Mouse (Mus musculus) induced T-regulatory cell, adult 2 months (primary cell): ENCODE data around the gene Snf8.

Source experiments
- DNase-seq: peaks from one replicate; pipeline ENCODE4 v3.0.0-alpha.2; 2012; ENCODE audit warnings: low read depth

Gene Snf8

GRCm38 (mm10) chr11:96034596-96035052, at the start of gene Snf8:
Gene Snf8, plus strand, starts transcription at chr11:96034885.
- peak; percentile 96 for DNase-seq

- no peak for DNase-seq
Observed at GRCm38 (mm10) chr11:95987854-95988447, 46.7 kb upstream of the Snf8 start.

DNA sequence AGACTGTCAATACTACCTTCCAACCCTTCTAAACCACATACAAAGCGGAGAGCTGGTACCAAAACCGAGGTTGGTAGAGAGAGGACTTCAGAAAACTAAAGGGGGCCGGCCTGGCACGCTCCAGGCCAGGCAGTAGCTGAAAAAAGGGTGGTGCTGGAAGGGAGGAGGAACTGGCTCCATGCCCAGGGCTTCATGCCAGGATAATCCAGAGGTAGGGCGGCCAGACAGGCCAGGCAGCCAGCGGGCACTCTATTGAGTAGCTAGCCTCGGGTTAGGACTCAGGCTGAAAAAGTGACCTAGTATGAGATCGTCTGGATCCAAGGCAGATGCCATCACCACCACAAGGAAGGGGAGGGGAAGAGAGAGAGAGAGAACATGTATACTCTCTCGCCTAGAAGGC, 46.2 kb upstream of the Snf8 start:
- no peak for DNase-seq

DNA sequence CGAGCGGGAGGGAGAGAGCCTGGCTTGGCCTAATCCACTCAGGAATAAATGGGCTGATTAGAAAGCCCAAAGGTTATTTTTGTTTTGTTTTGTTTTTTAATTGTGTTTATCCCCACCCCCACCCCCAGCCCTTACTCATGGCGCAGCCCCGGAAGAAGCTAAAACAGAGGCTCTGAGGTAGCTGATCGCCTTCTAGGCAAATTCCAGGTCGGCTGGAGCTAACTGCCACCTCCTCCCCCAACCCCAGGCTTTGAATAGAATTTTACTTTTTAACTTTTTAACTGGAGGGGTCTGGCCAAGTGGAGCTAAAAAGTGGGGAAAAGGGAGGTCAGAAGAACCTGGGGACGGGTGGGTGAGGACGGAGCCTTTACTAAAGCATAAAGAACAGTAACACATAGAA, 44.8 kb upstream of the Snf8 start:
- no peak for DNase-seq

DNA sequence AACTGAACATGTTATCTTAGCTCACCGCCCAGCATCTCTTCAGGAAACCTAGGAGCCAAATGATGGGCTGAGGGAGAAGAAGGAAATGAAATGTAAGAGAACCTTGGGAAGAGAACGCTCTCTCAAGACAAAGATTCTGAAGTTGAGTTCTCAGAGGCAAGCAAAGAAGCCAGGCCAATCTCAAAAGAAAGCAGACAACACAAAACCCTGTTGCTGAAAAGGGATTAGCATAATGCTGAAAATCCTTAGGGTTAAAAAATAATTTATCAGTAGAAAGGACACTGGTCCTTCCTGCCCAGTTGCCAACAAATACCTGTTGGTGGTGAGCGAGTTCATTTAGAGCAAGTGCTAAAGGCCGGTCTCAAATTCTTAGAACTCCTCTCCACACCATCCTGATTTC, 44.3 kb upstream of the Snf8 start:
- no peak for DNase-seq

- DNase-seq: no peak
Observed at GRCm38 (mm10) chr11:95990886-95991708, 43.6 kb upstream of the Snf8 start.

- DNase-seq: no peak
Observed at GRCm38 (mm10) chr11:95994151-95994550, 40.5 kb upstream of the Snf8 start.

DNA sequence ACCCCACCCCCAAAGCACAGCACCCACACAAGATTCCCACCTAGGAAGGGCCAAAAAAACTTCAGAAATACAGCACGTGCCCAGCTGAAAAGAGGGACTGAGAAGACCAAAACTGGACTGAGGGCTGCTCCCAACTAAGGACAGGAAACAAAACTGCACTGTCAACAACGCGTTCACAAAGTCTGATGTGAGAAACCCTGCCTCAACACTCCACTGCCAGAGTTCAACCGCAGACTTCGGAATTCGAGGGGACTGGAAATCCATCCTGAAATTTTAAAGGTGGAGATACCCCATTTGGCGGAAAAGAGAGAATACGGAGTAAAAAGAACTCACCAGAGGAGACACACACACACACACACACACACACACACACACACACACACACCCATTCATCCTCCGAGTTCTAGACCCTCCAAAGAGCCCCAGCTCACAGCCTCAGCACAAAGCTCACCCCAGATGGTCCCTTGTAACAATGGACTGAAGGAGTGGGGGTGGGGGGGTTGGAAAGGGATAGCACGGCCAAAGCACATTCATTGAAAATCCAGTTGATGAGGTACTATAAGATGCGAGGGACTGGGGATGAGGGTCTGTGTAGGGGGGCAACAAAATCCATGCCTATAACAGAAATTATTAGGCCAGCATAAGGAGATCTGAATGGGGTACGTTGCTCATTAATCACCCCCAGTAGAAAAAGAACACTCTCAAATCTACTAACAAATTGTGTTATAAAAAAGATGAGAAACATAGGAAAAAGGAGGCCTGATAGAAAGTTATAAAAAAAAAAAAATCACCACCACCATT, 31.4 kb upstream of the Snf8 start:
- peak; percentile 9 for DNase-seq

DNA sequence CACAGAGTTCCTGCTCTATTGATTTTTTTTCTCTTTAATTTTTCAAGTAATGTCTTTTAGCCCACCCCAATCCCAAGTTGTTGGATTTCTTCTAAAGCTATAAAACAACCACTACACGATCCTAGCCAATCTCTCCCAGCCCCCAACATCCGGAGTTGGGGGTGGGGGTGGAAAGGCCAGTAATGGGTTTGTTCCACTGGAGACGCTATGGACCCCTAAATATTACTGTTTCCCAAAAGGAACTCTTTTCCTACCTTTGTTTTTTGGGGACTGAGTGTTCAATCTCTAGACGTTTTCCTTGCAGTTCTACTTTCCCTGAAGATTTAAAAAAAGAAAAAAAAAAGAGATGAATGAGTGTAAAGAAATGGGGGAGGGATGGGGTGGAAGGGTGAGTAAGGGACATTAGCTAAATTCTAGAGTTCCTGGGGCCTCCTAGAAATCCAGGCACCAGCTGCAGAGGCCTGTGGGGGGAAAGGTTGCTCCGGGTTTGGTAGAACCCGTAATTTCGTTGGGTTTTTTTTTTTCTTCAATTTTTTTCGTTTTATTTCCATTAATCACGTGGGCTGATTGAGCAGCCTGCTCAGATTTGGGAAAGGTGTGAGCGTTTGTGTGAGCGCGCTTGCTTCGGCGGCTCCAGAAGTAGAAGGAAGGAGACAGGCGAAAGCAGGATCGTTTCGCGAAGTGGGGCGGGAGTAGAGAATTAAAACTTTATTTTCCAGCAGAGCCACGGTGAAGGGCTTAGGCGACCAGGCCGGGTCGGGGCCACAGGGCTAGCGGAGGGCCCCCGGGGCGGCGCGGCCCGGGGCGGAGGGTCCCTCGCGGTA, 30.5 kb upstream of the Snf8 start:
- peak; percentile 35 for DNase-seq

- peak; percentile 43 for DNase-seq
Observed at GRCm38 (mm10) chr11:96004793-96005402, 29.8 kb upstream of the Snf8 start.

GRCm38 (mm10) chr11:96005403-96006271, 29.0 kb upstream of the Snf8 start, which contains the start of gene Igf2bp1:
Gene Igf2bp1, minus strand, starts transcription at chr11:96005940.
- DNase-seq: peak; percentile 48

- DNase-seq: no peak
Observed at GRCm38 (mm10) chr11:96006367-96006851, 28.3 kb upstream of the Snf8 start.

- DNase-seq: peak; percentile 44
Observed at GRCm38 (mm10) chr11:96006852-96007515, 27.7 kb upstream of the Snf8 start.

GRCm38 (mm10) chr11:96007516-96008235, 27.0 kb upstream of the Snf8 start:
- peak; percentile 41 for DNase-seq

DNA sequence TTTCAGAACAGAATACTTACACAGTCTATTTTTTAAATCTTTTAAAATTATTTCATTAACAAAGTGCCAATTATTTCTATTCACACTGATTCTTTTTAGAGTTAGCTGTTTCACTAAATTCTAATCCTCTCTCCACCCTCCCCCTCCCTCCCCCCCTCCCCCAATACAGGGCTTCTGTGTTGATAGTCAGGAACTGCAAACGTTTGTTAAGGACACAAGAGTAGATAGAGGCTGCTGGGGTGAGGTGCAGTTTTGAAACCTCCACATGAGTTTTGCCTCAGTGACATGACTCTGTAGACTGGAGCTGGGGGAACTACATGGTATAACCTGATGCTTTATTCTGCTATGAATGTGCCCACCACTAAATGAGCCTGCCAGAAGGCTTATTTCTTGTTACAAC, 25.9 kb upstream of the Snf8 start:
- DNase-seq: peak; percentile 21

DNA sequence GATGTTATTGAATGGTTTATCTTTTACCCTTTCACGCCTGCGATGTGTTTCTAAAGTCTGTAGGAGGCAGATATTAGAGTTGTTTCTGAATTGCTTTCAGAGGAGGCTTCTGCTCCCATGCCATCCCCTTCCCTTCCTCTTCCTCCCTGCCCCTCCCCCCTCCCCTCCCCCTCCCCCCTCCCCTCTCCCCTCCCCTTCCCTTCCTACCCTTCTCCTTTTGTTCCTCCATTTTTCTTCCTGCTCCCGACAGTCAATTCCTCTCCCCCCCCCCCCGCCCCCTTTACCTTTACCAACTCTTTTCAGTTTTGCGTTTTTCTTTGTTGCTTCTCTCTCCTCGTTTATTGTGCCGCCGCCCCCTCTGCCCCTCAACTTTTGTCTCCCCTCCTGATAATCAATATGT, 22.7 kb upstream of the Snf8 start:
- DNase-seq: no peak

GRCm38 (mm10) chr11:96015421-96015820, 19.3 kb upstream of the Snf8 start:
- no peak for DNase-seq

DNA sequence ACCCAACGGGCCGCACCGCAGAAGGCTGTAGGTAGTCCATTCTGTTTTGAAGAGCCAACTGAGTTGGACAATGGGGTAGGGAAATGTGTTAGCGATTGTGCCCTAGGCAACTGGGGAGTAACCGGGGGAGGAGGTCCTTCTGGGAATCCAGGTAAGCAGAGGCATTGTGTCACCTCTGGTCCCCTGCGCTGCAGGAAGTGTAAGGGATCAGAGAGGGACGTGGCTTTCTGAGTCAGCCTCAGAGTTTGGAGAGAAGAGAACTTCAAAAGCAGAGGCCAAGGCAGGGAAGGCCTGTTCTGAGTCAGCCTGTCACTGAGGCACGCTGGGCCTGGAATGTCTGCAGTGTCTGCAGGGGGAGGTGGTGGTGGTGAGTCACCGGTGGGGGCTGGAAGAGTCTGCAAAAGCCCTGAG, 16.7 kb upstream of the Snf8 start:
- no peak for DNase-seq

- no peak for DNase-seq
Observed at GRCm38 (mm10) chr11:96020622-96021021, 14.1 kb upstream of the Snf8 start.
